Mouse (Mus musculus): ENCODE data around the gene Arhgap8.

- TF ChIP-seq TBP (conservative IDR thresholded peaks at IDR 0.05; ENCODE audit: low read depth, low read length) = no peak
- no peak for TF ChIP-seq BHLHE40 (IDR thresholded peaks at IDR 0.05; ENCODE audit: low read depth, low read length)
- TF ChIP-seq CHD2 (IDR thresholded peaks at IDR 0.05; ENCODE audit: low read length) = no peak
- TF ChIP-seq CTCF (conservative IDR thresholded peaks at IDR 0.05 in 1 of 2, IDR thresholded peaks at IDR 0.05 in 1 of 2; ENCODE audit: low read depth in 2 of 2, low read length in 2 of 2) = no peak
- no peak for TF ChIP-seq POLR2A (IDR thresholded peaks at IDR 0.05; ENCODE audit: low read depth, low read length)
- TF ChIP-seq IRF4 (IDR thresholded peaks at IDR 0.05; ENCODE audit: low read depth, low read length) = no peak
- no peak for TF ChIP-seq USF1 (IDR thresholded peaks at IDR 0.05; ENCODE audit: low read depth, low read length)
- no peak for TF ChIP-seq SIN3A (IDR thresholded peaks at IDR 0.05; ENCODE audit: low read length)
- TF ChIP-seq ZKSCAN1 (IDR thresholded peaks at IDR 0.05; ENCODE audit: borderline replicate concordance, low read depth, low read length) = no peak
- TF ChIP-seq MAX (IDR thresholded peaks at IDR 0.05; ENCODE audit: low read length) = no peak
- TF ChIP-seq ZNF384 (IDR thresholded peaks at IDR 0.05; ENCODE audit: low read depth, low read length) = no peak
- TF ChIP-seq NELFE (IDR thresholded peaks at IDR 0.05; ENCODE audit: low read depth, low read length) = no peak
- TF ChIP-seq TCF12 (IDR thresholded peaks at IDR 0.05; ENCODE audit: low read depth, low read length) = no peak
- no peak for TF ChIP-seq ZMIZ1 (IDR thresholded peaks at IDR 0.05; ENCODE audit: low read depth, low read length)
Measured at GRCm38 (mm10) chr15:84766621-84767020, 46.8 kb downstream of the Arhgap8 start.
